ENCODE assay signal across 8 mouse cellular contexts in genomic region chr11:107337391-107338148, GRCm38 (mm10).
DNase-seq lines count a peak whose midpoint lies in the region; ATAC-seq and TF ChIP-seq lines count a peak whose summit lies in the region.
"Had no signal": no experiment of that assay in that cellular context is flagged by ENCODE, and none has a peak within 500 bp of the region (broad histone marks: within the 10 kb centered on the region; RNA-seq: fewer than 3 reads in every experiment).

No protein-coding gene starts in this region.

- peak overlapping the region; percentile 32; the same call in 1 of the 2 replicates for H3K27ac ChIP-seq in lung, embryonic 15.5 days
- no peak overlapping the region for H3K27ac ChIP-seq in heart, embryonic 12.5 days (ENCODE audit: poor library complexity, severe bottlenecking)
- H3K27ac ChIP-seq in stomach, embryonic 16.5 days (ENCODE audit: low read length), result 0 out of 2 replicates have a peak overlapping the region, but pooled peaks have one; percentile 3

- no peaks in the 10 kb centered on the region for H3K36me3 ChIP-seq in lung, embryonic 15.5 days
- H3K36me3 ChIP-seq in heart, embryonic 12.5 days, result no peaks in the 10 kb centered on the region
- H3K36me3 ChIP-seq in stomach, embryonic 16.5 days (ENCODE audit: control insufficient read depth, insufficient read depth, low read length), result no peaks in the 10 kb centered on the region

- TF ChIP-seq CTCF in lung, adult 2 months (IDR thresholded peaks at IDR 0.05; ENCODE audit: insufficient read depth, low read length), result no peak

- peaks cover 44% of the 10 kb centered on the region for H3K4me1 ChIP-seq in lung, embryonic 15.5 days
- peaks cover 25% of the 10 kb centered on the region for H3K4me1 ChIP-seq in lung, adult 2 months (ENCODE audit: control insufficient read depth, insufficient read depth, low read length)
- peaks cover 54% of the 10 kb centered on the region for H3K4me1 ChIP-seq in heart, embryonic 12.5 days (replicated peaks)
- H3K4me1 ChIP-seq in stomach, embryonic 16.5 days (ENCODE audit: control insufficient read depth, insufficient read depth, low read length), result peaks cover 11% of the 10 kb centered on the region; the same call in 1 of the 2 replicates

- peak; percentile 48; the same call in 1 of the 2 replicates for ATAC-seq in lung, embryonic 15.5 days (ENCODE audit: borderline replicate concordance, extremely low read depth, low FRiP score, low TSS enrichment)
- ATAC-seq in heart, embryonic 12.5 days (ENCODE audit: insufficient number of reproducible peaks, low FRiP score), result no peak
- ATAC-seq in stomach, embryonic 16.5 days (ENCODE audit: insufficient read depth, low FRiP score), result no peak

- H3K4me3 ChIP-seq in lung, embryonic 15.5 days, result no peak overlapping the region
- no peak overlapping the region for H3K4me3 ChIP-seq in lung, adult 2 months (replicated peaks; ENCODE audit: extremely low read depth, low read depth, low read length)
- H3K4me3 ChIP-seq in heart, embryonic 12.5 days, result no peak overlapping the region
- no peak overlapping the region for H3K4me3 ChIP-seq in stomach, embryonic 16.5 days (replicated peaks; ENCODE audit: low read length)
- H3K4me3 ChIP-seq: myocyte had no signal

- H3K4me2 ChIP-seq in lung, embryonic 15.5 days, result peak overlapping the region; percentile 32
- 0 out of 2 replicates have a peak overlapping the region, but pooled peaks have one; percentile 2 for H3K4me2 ChIP-seq in heart, embryonic 12.5 days
- peak overlapping the region; percentile 19 for H3K4me2 ChIP-seq in stomach, embryonic 16.5 days (ENCODE audit: low read depth, low read length)

- 20% methylated on average over 18 of the region's 18 CpGs for WGBS in lung, embryonic 15.5 days
- 40% methylated on average over 18 of the region's 18 CpGs for WGBS in lung, adult 2 months
- WGBS in heart, embryonic 12.5 days, result 58% methylated on average over 18 of the region's 18 CpGs
- WGBS in stomach, embryonic 16.5 days, result 37% methylated on average over 18 of the region's 18 CpGs

- DNase-seq in lung, adult 2 months, result no peak
- peak; percentile 31 for DNase-seq in liver
- no peak for DNase-seq in thymus, postnatal 10 days (ENCODE audit: low spot score in 2 of 2)
- DNase-seq in yolk sac, embryonic 10.5 days (ENCODE audit: low spot score), result no peak

- no peak for TF ChIP-seq POLR2A in lung, adult 2 months (IDR thresholded peaks at IDR 0.05; ENCODE audit: borderline replicate concordance, extremely low read depth, low read depth, low read length)

- no peaks in the 10 kb centered on the region for H3K27me3 ChIP-seq in lung, embryonic 15.5 days
- H3K27me3 ChIP-seq in heart, embryonic 12.5 days (replicated peaks), result no peaks in the 10 kb centered on the region
- no peaks in the 10 kb centered on the region for H3K27me3 ChIP-seq in stomach, embryonic 16.5 days (ENCODE audit: control insufficient read depth, insufficient read depth, low read length)

- H3K9me3 ChIP-seq in lung, embryonic 15.5 days, result no peaks in the 10 kb centered on the region
- peaks cover 3% of the 10 kb centered on the region; the same call in 1 of the 2 replicates for H3K9me3 ChIP-seq in heart, embryonic 12.5 days (replicated peaks)
- H3K9me3 ChIP-seq in stomach, embryonic 16.5 days (replicated peaks; ENCODE audit: control insufficient read depth, low read length), result no peaks in the 10 kb centered on the region

- no peak overlapping the region for H3K9ac ChIP-seq in lung, embryonic 15.5 days
- no peak overlapping the region for H3K9ac ChIP-seq in heart, embryonic 12.5 days
- H3K9ac ChIP-seq in stomach, embryonic 16.5 days (ENCODE audit: low read length), result peak overlapping the region; percentile 12; the same call in 1 of the 2 replicates
